Mouse (Mus musculus): ENCODE measurements around the gene Hecw2.

Gene Hecw2

DNA sequence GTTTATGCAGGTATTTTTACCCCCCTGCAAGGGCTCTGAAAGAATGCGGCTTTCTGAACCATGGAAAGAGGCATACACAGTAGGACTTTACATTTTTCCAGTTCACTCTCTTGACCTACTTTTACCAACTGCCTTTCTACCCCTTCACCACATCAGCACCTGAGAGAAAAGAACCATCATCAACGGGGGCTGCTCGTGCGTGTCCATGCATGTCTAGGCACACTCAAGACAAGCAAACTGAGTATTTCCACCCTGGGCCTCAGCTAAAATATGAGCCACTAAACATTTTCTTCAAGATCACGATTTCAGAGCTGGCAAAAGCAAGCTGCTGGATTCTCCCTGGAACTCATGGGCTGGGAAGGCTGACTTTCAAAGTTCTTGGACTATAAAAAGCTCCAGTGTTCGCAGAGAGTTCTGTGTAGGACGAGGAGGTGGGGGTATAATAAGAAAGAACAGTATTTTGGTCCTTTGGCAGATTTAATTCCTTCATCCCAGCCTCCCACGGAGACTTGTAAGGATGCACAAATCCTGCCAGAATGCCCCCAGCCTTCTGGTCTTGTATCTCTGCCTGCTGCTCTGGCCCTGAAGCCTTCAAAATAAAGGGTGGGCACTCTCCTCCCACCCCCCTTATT is 76.5 kb downstream of the Hecw2 start:
- DNase-seq (ENCODE audit: low read depth, low spot score) = no peak

DNA sequence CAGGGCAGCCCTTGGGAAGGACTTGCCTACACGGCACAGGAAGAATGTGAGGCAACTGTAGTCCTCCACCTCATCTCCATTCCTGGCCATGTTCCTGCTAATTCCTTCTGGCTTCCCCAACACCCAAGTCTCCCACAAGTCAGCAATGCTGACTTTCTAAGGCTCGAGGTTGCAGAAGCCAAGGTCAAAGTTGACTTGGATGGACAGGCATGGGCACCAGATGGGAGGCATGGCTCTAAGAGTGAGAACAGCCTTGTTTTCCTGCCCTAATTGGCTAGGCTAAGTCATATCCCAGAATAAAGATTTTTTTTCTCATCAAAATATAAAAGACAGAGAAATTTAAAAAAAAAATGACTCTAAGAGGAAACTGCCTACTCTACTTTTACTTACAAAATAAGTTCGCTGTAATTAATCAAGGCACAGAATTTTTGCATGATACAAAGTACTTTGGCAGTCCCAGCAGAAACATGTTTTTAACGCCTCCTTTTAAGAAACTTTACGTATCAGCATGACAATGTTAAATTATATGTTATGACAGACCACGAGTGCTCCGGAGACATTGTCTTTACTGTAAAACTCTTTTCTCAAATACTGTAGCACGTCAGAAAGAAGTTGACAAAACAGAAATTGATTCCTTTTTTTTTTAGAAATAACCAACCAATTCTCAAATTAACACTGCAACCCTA is 83.9 kb downstream of the Hecw2 start:
- DNase-seq (ENCODE audit: low read depth, low spot score) = no peak

DNA sequence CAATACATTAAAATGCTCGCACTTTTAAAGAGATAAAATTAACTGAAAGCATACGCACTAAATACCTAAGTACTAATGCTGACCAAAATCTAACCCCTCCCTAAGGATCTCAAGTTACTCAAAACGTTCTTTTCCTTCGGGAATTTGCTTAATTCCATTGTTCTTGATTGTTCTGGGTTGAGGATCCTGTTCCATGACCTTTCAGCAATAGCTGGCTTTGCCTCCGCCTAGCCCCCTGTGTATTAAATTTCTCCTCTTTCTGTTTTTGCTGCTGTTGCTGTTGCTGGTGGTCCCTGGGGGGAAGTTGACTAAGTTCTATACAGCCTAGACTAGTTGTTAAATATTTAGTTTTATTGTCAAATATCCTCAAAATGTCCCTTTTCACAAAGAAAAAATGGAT is 85.7 kb downstream of the Hecw2 start:
- DNase-seq (ENCODE audit: low read depth, low spot score) = no peak

DNA sequence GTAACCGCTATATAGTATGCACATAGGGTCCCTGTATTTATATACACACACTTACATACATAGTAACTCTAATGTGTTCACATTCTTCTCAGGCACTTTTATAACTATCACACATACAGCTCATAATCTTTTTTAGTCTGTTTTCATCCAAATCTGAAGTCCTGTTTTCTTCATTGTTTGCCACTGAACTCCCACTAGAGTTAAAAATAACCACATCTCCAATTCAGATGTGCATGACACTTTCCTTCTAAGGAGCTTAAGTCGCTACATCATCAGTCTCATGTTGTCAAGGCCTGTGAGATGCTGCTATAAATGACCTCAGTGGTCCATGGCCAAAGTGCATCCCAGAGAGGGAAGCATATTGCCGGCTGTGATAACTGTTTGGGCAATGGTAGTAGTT is 88.2 kb downstream of the Hecw2 start:
- DNase-seq (ENCODE audit: low read depth, low spot score) = no peak

GRCm38 (mm10) chr1:54079708-54080107 is 115.3 kb downstream of the Hecw2 start:
- DNase-seq (ENCODE audit: low read depth, low spot score) = no peak

DNA sequence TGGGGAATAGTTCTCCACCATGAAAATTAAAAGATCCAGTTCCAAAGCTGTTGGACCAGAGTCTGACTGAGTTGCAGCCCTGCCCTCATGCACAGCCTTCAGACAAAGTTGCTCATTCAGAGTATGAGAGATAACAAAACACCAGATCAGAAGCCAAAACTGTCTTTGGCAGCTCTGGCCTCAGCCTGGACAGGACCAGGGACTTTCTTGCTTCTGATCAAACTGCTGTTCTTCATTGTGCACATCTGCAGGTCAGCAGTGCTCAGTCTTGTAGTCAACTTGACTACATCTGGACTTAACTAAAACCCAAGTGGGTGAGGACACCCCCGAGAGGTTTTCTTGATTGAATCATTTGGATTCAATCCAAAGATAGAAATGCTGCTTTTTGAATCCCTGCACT is 120.5 kb downstream of the Hecw2 start:
- DNase-seq (ENCODE audit: low read depth, low spot score) = no peak

DNA sequence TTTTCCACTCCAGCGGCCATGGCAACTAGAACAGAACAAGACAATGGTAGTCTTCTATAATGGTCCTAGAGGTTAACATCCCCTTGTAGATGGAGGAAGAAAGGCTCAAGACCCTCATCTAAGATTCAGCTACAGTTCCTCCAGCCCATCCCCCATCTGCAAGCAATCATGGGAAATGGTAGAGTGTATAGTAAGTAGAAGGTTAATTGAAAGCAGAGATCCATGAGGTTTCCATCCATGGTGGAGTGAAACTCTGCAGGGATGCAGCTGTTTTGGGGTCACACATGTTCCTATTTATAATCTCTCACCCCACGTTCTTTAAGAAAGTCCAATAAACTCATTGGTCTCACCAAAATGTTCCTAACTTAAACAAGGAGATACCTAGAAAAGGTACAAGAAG is 124.8 kb downstream of the Hecw2 start:
- DNase-seq (ENCODE audit: low read depth, low spot score) = no peak

- no peak for DNase-seq (ENCODE audit: low read depth, low spot score)
Observed at GRCm38 (mm10) chr1:54068248-54068647, 126.7 kb downstream of the Hecw2 start.

- DNase-seq (ENCODE audit: low read depth, low spot score) = no peak
Observed at GRCm38 (mm10) chr1:54065434-54065833, 129.5 kb downstream of the Hecw2 start.

GRCm38 (mm10) chr1:54061078-54061477 is 133.9 kb downstream of the Hecw2 start:
- no peak for DNase-seq (ENCODE audit: low read depth, low spot score)

DNA sequence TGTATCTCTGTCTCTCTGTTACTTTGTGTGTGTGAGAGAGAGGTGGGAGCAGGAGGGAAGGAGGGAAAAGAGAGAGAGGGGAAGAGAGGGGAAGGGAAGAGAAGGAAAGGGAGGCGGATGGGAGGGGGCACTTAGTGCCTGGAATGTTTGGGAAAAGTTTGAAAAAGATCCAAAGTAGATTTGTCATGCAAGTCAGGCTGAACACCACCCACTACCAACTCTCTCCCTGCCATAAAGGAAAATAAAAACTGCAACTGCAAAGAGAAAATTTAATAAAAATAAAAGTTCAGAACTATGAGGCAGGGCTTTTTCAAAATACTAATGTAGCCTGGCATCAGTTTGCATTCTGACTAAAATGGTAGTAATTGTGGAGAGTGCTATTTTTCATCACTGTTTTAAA is 135.2 kb downstream of the Hecw2 start:
- DNase-seq (ENCODE audit: low read depth, low spot score) = no peak

GRCm38 (mm10) chr1:54052771-54053170 is 142.2 kb downstream of the Hecw2 start:
- DNase-seq (ENCODE audit: low read depth, low spot score) = no peak

DNA sequence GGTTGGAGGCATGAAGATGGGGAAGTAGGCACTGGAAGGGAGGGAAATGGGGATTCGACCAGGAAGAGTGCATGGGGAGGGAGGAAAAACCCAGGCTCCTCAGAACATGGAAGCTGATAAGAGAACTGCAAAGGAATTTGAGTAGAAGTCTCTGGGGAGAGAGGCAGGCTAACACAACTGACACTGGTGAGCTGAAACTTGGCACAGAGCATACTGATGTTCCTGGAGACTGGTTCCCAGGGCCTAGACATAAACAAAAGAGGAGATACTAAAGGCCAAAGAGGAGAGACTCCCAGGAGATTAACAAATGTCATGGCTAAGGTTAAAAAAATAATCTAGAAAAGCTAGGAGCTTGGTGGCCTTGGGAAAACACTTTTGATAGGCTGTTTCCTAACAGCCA is 148.0 kb downstream of the Hecw2 start:
- DNase-seq (ENCODE audit: low read depth, low spot score) = no peak

- DNase-seq (ENCODE audit: low read depth, low spot score) = no peak
Observed at GRCm38 (mm10) chr1:54039062-54039461, 155.9 kb downstream of the Hecw2 start.

GRCm38 (mm10) chr1:54017686-54018085 is 177.3 kb downstream of the Hecw2 start:
- no peak for DNase-seq (ENCODE audit: low read depth, low spot score)

DNA sequence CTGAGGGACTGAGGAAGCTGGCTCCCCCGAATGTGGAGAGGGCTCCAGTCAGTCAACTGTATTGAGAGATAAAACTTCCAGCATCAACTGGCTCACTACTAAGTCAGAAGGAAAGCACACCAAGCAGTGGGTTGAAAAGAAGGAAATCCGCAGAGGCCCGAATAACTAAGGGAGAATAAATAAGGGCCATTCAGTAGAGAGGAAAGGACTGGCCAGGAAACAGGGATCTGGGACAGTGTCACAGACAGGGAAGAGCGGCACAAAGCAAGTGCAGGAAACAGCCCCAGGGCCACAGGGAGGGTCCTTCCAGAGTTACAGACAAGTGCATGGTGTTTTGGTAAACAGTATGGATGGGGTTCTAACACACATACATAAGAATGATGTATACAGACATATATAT is 179.2 kb downstream of the Hecw2 start:
- no peak for DNase-seq (ENCODE audit: low read depth, low spot score)

GRCm38 (mm10) chr1:54012414-54012813 is 182.6 kb downstream of the Hecw2 start:
- no peak for DNase-seq (ENCODE audit: low read depth, low spot score)

DNA sequence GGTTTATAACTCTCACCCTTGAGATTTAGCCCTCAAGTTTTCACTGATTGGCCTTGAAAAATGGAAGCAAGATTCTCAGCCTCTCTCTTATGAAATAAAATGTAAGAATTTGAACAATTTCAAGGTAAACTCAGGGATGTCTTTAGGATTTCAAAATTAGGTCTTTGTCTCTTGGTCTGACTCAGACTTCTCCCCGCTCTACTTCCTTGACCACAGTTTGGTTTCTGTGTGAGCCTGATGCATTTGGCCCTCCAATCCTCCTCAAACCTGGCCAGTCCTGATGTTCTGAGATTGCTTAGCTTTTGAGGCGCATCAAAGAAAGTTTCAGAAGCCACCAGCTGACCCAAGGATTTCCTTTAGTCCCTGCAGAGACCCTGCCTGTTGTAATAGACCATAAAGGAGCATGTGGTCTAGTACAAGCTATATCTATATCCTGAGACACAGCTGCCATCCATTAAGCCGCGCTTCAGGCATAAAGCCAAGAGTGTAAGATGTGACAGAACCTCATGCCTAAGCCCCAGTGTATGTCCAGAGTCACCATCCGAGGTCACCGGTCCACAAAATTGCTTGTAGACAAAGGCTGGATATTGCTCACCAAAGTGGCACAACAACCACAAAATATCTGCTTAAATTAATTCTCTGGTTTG is 185.4 kb downstream of the Hecw2 start:
- DNase-seq (ENCODE audit: low read depth, low spot score) = no peak

DNA sequence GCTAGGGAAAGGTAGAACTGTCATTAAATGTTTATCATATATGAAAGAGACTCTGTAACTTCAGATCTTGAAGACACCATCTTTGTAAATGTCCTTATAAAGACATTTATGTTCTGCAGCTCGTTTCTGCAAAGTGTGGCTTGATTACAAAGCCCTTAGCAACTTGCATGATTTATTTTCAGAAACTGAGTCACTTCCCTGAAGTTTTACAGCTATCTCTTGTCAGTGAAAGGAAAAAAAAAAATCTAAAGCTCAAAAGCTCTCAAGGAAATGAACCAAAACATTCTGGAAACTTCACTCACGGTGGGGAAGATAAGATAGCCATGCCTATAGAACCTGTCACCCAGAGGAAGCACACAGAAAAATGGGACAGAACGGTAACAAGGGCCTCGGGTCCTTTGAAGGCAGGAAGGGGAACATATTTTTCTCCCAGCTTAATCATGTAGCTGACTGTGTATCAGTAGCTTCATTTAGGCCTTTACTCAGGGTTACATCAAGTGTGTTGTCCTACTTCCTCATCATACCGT is 189.0 kb downstream of the Hecw2 start:
- no peak for DNase-seq (ENCODE audit: low read depth, low spot score)

GRCm38 (mm10) chr1:54003288-54003687 is 191.7 kb downstream of the Hecw2 start:
- no peak for DNase-seq (ENCODE audit: low read depth, low spot score)

- no peak for DNase-seq (ENCODE audit: low read depth, low spot score)
Observed at GRCm38 (mm10) chr1:54002077-54002476, 192.9 kb downstream of the Hecw2 start.

DNA sequence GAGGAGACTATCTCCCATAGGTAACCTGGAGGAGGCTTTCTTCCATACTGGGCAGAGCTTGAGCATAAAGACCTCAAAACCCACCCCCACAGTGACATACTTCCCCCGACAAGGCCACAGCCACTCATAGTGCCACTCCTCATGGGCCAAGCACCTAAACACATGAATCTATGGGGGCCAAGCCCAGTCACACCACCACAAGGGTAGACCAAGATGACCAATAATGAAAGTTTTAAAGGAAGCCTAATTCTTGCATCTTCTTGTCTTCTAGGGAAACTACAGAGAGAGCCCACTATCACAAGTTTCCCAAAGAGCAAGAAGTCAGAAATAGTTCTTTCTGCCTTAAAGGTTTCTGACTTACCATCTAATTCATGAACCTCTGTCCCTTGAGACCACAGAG is 197.7 kb downstream of the Hecw2 start:
- DNase-seq (ENCODE audit: low read depth, low spot score) = no peak

Measured in c-Kit-negative CD71-positive TER-119-positive erythroid progenitor cells, embryonic 14.5 days (primary cell).